Mouse (Mus musculus): Measurements from ENCODE around the gene Olfr1131. TPM values are rescaled to one million over a fixed set of nuclear protein-coding genes. Genes with fewer than 3 reads are reported as not detected.

The Olfr1131 gene
- not detected in 2 replicates for polyA plus RNA-seq (2012; rRNA removed)

GRCm38 (mm10) chr2:87626804-87627203, at the start of gene Olfr1131:
Gene Olfr1131, plus strand, starts transcription at chr2:87627104.

GRCm38 (mm10) chr2:87605912-87606311, 21.0 kb upstream of the Olfr1131 start, which contains the start of gene Olfr1130:
Gene Olfr1130, plus strand, starts transcription at chr2:87606212.

GRCm38 (mm10) chr2:87637435-87637834, 10.5 kb downstream of the Olfr1131 start, which contains the start of gene Olfr1132:
Gene Olfr1132, minus strand, starts transcription at chr2:87637535.

GRCm38 (mm10) chr2:87647274-87647673, 20.4 kb downstream of the Olfr1131 start, which contains the start of gene Olfr1133:
Gene Olfr1133, minus strand, starts transcription at chr2:87647374.

GRCm38 (mm10) chr2:87658360-87658759, 31.5 kb downstream of the Olfr1131 start, which contains the start of gene Olfr1134:
Gene Olfr1134, minus strand, starts transcription at chr2:87658460.

GRCm38 (mm10) chr2:87673564-87673963, 46.7 kb downstream of the Olfr1131 start, which contains the start of gene Olfr1135:
Gene Olfr1135, minus strand, starts transcription at chr2:87673664.

Other genes with a start within 250 kb of the Olfr1131 start
- gene Olfr1122, start 241.3 kb upstream of the Olfr1131 start, polyA plus RNA-seq (2012; rRNA removed), result not detected in 2 replicates
- gene Olfr1123, start 210.5 kb upstream of the Olfr1131 start, polyA plus RNA-seq (2012; rRNA removed), result not detected in 2 replicates
- not detected in 2 replicates for gene Olfr1124, start 196.8 kb upstream of the Olfr1131 start, polyA plus RNA-seq (2012; rRNA removed)
- not detected in 2 replicates for gene Olfr1126, start 173.1 kb upstream of the Olfr1131 start, polyA plus RNA-seq (2012; rRNA removed)
- gene Pramel7, start 130.0 kb upstream of the Olfr1131 start, polyA plus RNA-seq (2012; rRNA removed), result not detected in 2 replicates
- gene Pramel6, start 120.5 kb upstream of the Olfr1131 start, polyA plus RNA-seq (2012; rRNA removed), result not detected in 2 replicates
- not detected in 2 replicates for gene Olfr153, start 95.3 kb upstream of the Olfr1131 start, polyA plus RNA-seq (2012; rRNA removed)
- gene Olfr1128, start 81.6 kb upstream of the Olfr1131 start, polyA plus RNA-seq (2012; rRNA removed), result not detected in 2 replicates
- not detected in 2 replicates for gene Olfr1129, start 53.2 kb upstream of the Olfr1131 start, polyA plus RNA-seq (2012; rRNA removed)
- not detected in 2 replicates for gene Olfr1130, start 20.9 kb upstream of the Olfr1131 start, polyA plus RNA-seq (2012; rRNA removed)
- not detected in 2 replicates for gene Olfr1132, start 10.4 kb downstream of the Olfr1131 start, polyA plus RNA-seq (2012; rRNA removed)
- gene Olfr1133, start 20.3 kb downstream of the Olfr1131 start, polyA plus RNA-seq (2012; rRNA removed), result not detected in 2 replicates
- gene Olfr1134, start 31.4 kb downstream of the Olfr1131 start, polyA plus RNA-seq (2012; rRNA removed), result not detected in 2 replicates
- gene Olfr1135, start 46.6 kb downstream of the Olfr1131 start, polyA plus RNA-seq (2012; rRNA removed), result not detected in 2 replicates
- not detected in 2 replicates for gene Olfr1136, start 66.8 kb downstream of the Olfr1131 start, polyA plus RNA-seq (2012; rRNA removed)
- gene Olfr1137, start 86.1 kb downstream of the Olfr1131 start, polyA plus RNA-seq (2012; rRNA removed), result not detected in 2 replicates
- not detected in 2 replicates for gene Olfr1138, start 112.9 kb downstream of the Olfr1131 start, polyA plus RNA-seq (2012; rRNA removed)
- gene Olfr1140, start 116.6 kb downstream of the Olfr1131 start, polyA plus RNA-seq (2012; rRNA removed), result not detected in 2 replicates
- gene Olfr1141, start 126.9 kb downstream of the Olfr1131 start, polyA plus RNA-seq (2012; rRNA removed), result not detected in 2 replicates
- not detected in 2 replicates for gene Olfr152, start 152.4 kb downstream of the Olfr1131 start, polyA plus RNA-seq (2012; rRNA removed)
- gene Olfr1143, start 173.5 kb downstream of the Olfr1131 start, polyA plus RNA-seq (2012; rRNA removed), result not detected in 2 replicates
- not detected in 2 replicates for gene Olfr1145, start 182.7 kb downstream of the Olfr1131 start, polyA plus RNA-seq (2012; rRNA removed)
- not detected in 2 replicates for gene Olfr1148, start 203.4 kb downstream of the Olfr1131 start, polyA plus RNA-seq (2012; rRNA removed)
- not detected in 2 replicates for gene Olfr1150-ps1, start 216.9 kb downstream of the Olfr1131 start, polyA plus RNA-seq (2012; rRNA removed)
- not detected in 2 replicates for gene Olfr1151, start 228.8 kb downstream of the Olfr1131 start, polyA plus RNA-seq (2012; rRNA removed)
- gene Olfr1152, start 239.4 kb downstream of the Olfr1131 start, polyA plus RNA-seq (2012; rRNA removed), result 0.01 TPM in 2 replicates